Mouse (Mus musculus) myocyte (in vitro differentiated cells): Measurements from ENCODE around the gene Ccdc92.

ENCODE experiments used
- CEBPB ChIP-seq: IDR thresholded peaks from 2 replicates; pipeline ENCODE4 v1.6.1; 2011; ENCODE audit warnings: mild to moderate bottlenecking, moderate library complexity; ENCODE audit not compliant: poor library complexity, insufficient read depth, severe bottlenecking
- E2F4 ChIP-seq: IDR thresholded peaks from one replicate; pipeline ENCODE4 v1.6.1; 2011; ENCODE audit warnings: mild to moderate bottlenecking, control low read depth, moderate library complexity; ENCODE audit not compliant: insufficient read depth
- MAX ChIP-seq: IDR thresholded peaks from one replicate; pipeline ENCODE4 v1.6.1; 2011; ENCODE audit warnings: low read depth, mild to moderate bottlenecking, control low read depth
- MYOD1 ChIP-seq, 3 experiments: IDR thresholded peaks; one replicate each; pipeline ENCODE4 v1.6.1; 2011; ENCODE audit warnings: control low read depth in 2 of 3, low read depth in 2 of 3, mild to moderate bottlenecking in 2 of 3, moderate library complexity in 1 of 3; ENCODE audit not compliant: insufficient read length in 2 of 3, control insufficient read depth in 1 of 3
- MYOG ChIP-seq, 3 experiments: IDR thresholded peaks; one replicate each; pipeline ENCODE4 v1.6.1; 2011; ENCODE audit warnings: control low read depth in 2 of 3, low read depth in 2 of 3, mild to moderate bottlenecking in 2 of 3; ENCODE audit not compliant: insufficient read length in 2 of 3, control insufficient read depth in 1 of 3, insufficient read depth in 1 of 3
- POLR2A ChIP-seq: IDR thresholded peaks from one replicate; pipeline ENCODE4 v1.6.1; 2011; ENCODE audit warnings: low read depth, mild to moderate bottlenecking, control low read depth, moderate library complexity; ENCODE audit not compliant: insufficient read length
- SRF ChIP-seq: IDR thresholded peaks from one replicate; pipeline ENCODE4 v1.6.1; 2011; ENCODE audit warnings: low read depth; ENCODE audit not compliant: control insufficient read depth, insufficient read length
- TCF12 ChIP-seq: IDR thresholded peaks from one replicate; pipeline ENCODE4 v1.6.1; 2011; ENCODE audit warnings: mild to moderate bottlenecking, control low read depth; ENCODE audit not compliant: poor library complexity, insufficient read depth, severe bottlenecking
- USF1 ChIP-seq: IDR thresholded peaks from one replicate; pipeline ENCODE4 v1.6.1; 2011; ENCODE audit warnings: low read depth, mild to moderate bottlenecking, control low read depth, moderate library complexity

DNA sequence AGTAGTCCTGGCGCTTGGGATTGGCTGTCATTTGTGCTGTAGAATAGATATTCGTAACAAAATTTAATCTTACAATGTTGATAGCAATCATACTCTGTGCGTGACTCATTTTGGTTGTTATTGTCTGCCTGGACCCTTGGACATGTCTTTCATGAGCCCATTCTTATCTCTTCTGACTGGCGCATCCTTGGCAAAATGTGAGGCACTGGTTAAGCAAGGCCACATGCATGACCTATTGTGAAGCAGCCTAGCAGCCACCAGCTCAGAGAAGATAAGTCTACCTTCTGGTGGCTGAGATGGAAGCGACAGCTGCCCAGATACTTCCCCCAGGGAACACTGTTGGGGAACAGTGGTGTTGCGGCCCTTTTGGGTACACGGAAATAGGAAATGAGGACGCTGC lies 26.4 kb upstream of the Ccdc92 start:
- no peak for TF ChIP-seq USF1
- no peak for TF ChIP-seq POLR2A
- TF ChIP-seq TCF12: no peak
- no peak for TF ChIP-seq MYOG (IDR thresholded peaks at IDR 0.05; ENCODE audit: control insufficient read depth in 1 of 3, insufficient read depth in 1 of 3, insufficient read length in 2 of 3, low read depth in 2 of 3)
- no peak for TF ChIP-seq CEBPB
- TF ChIP-seq E2F4: no peak
- TF ChIP-seq MYOD1 (IDR thresholded peaks at IDR 0.05; ENCODE audit: control insufficient read depth in 1 of 3, insufficient read length in 2 of 3, low read depth in 2 of 3): no peak
- no peak for TF ChIP-seq MAX
- no peak for TF ChIP-seq SRF
